Mouse (Mus musculus) heart, embryonic 15.5 days (tissue): ENCODE results near the gene Dnaaf2. TPM values are rescaled to one million over a fixed set of nuclear protein-coding genes. Genes with fewer than 3 reads are reported as not detected.

Source experiments
- ATAC-seq: fragments of 200-750 bp; cut with Nextera tagmentation; replicated peaks from 2 replicates; pipeline ENCODE4 v1.8.0; 2017; ENCODE audit warnings: low read depth, moderate TSS enrichment; ENCODE audit not compliant: insufficient number of reproducible peaks, insufficient read depth, low FRiP score
- H3K27ac ChIP-seq: fragments of 300-500 bp; sonication (generic); 2 replicates; pipeline ENCODE4 v1.5.1; 2015; ENCODE audit warnings: mild to moderate bottlenecking, inconsistent platforms
- H3K27me3 ChIP-seq: fragments of 300-500 bp; sonication (generic); 2 replicates; pipeline ENCODE4 v1.6.1; 2015; ENCODE audit warnings: inconsistent platforms
- H3K36me3 ChIP-seq: fragments of 300-500 bp; sonication (generic); 2 replicates; pipeline ENCODE4 v1.6.1; 2015; ENCODE audit warnings: mild to moderate bottlenecking, inconsistent platforms
- H3K4me1 ChIP-seq: fragments of 300-500 bp; sonication (generic); replicated peaks from 2 replicates; pipeline ENCODE4 v1.6.1; 2015; ENCODE audit warnings: inconsistent platforms
- H3K4me2 ChIP-seq: fragments of 300-500 bp; sonication (generic); 2 replicates; pipeline ENCODE4 v1.6.1; 2015; ENCODE audit warnings: inconsistent platforms, mild to moderate bottlenecking, moderate library complexity
- H3K4me3 ChIP-seq: fragments of 300-500 bp; sonication (generic); 2 replicates; pipeline ENCODE4 v1.5.1; 2015; ENCODE audit warnings: mild to moderate bottlenecking, inconsistent platforms
- H3K9ac ChIP-seq: fragments of 300-500 bp; sonication (generic); 2 replicates; pipeline ENCODE4 v1.6.1; 2015; ENCODE audit warnings: mild to moderate bottlenecking, inconsistent platforms
- H3K9me3 ChIP-seq: fragments of 300-500 bp; sonication (generic); replicated peaks from 2 replicates; pipeline ENCODE4 v1.6.1; 2016; ENCODE audit warnings: inconsistent platforms
- WGBS: fragments of 180-500 bp; shearing (Covaris S2); methylation state at CpG from one replicate; pipeline ENCODE4 v1.1.7; 2015; ENCODE audit warnings: mixed read lengths; 5-methylcytosine and 5-hydroxymethylcytosine counted together
- polyA plus RNA-seq: library from polyadenylated mRNA; unstranded; fragments of >200 nt; fragmentation: Nextera tagmentation; extraction: Ambion mirVana; gene quantifications from 2 replicates; pipeline ENCODE4 v1.2.1, GENCODE M21; 2015

Dnaaf2 gene
- polyA plus RNA-seq, 1 experiment from 2014 or later: 6.1 TPM

GRCm38 (mm10) chr12:69215000-69215785 is 17.0 kb upstream of the Dnaaf2 start:
- Histone ChIP-seq H3K9me3 (no peaks in the 10 kb centered on the region), H3K4me2 (no peak overlapping the region), H3K9ac (no peak overlapping the region), H3K27ac (no peak overlapping the region), H3K36me3 (peaks cover 34% of the 10 kb centered on the region), H3K4me1 (peaks cover 5% of the 10 kb centered on the region; the same call in 1 of the 2 replicates), H3K27me3 (no peaks in the 10 kb centered on the region), H3K4me3 (no peak overlapping the region)
- WGBS: 81% methylated on average over 3 of the region's 3 CpGs
- no peak for ATAC-seq

GRCm38 (mm10) chr12:69214393-69214792 is 16.2 kb upstream of the Dnaaf2 start:
- no peak overlapping the region for H3K4me2 ChIP-seq
- H3K9me3 ChIP-seq: no peaks in the 10 kb centered on the region
- no peaks in the 10 kb centered on the region for H3K27me3 ChIP-seq
- H3K36me3 ChIP-seq: peaks cover 34% of the 10 kb centered on the region
- WGBS: 95% methylated on average over 7 of the region's 7 CpGs
- H3K4me3 ChIP-seq: no peak overlapping the region
- no peak overlapping the region for H3K27ac ChIP-seq
- no peak for ATAC-seq
- H3K4me1 ChIP-seq: peaks cover 5% of the 10 kb centered on the region; the same call in 1 of the 2 replicates
- H3K9ac ChIP-seq: no peak overlapping the region

- H3K4me2 ChIP-seq: no peak overlapping the region
- no peak overlapping the region for H3K9ac ChIP-seq
- peaks cover 39% of the 10 kb centered on the region for H3K36me3 ChIP-seq
- H3K27ac ChIP-seq: no peak overlapping the region
- ATAC-seq: no peak
- H3K4me1 ChIP-seq: peaks cover 5% of the 10 kb centered on the region; the same call in 1 of the 2 replicates
- H3K4me3 ChIP-seq: no peak overlapping the region
- no peaks in the 10 kb centered on the region for H3K27me3 ChIP-seq
- no peaks in the 10 kb centered on the region for H3K9me3 ChIP-seq
- WGBS: 92% methylated on average over 13 of the region's 13 CpGs
Measured at GRCm38 (mm10) chr12:69213186-69213777, 15.1 kb upstream of the Dnaaf2 start.

GRCm38 (mm10) chr12:69211057-69211456 is 12.8 kb upstream of the Dnaaf2 start:
- Histone ChIP-seq H3K27me3 (no peaks in the 10 kb centered on the region), H3K36me3 (peaks cover 40% of the 10 kb centered on the region), H3K4me1 (peaks cover 5% of the 10 kb centered on the region; the same call in 1 of the 2 replicates), H3K4me2 (no peak overlapping the region), H3K27ac (0 out of 2 replicates have a peak overlapping the region, but pooled peaks have one; percentile 18), H3K9ac (no peak overlapping the region), H3K9me3 (no peaks in the 10 kb centered on the region), H3K4me3 (no peak overlapping the region)
- WGBS: 44% methylated on average over 5 of the region's 5 CpGs
- 0 out of 2 replicates have a peak, but pooled peaks have one; percentile 35 for ATAC-seq

- no peak overlapping the region for H3K4me2 ChIP-seq
- ATAC-seq: no peak
- WGBS: 84% methylated on average over 18 of the region's 18 CpGs
- H3K9ac ChIP-seq: no peak overlapping the region
- no peaks in the 10 kb centered on the region for H3K9me3 ChIP-seq
- H3K36me3 ChIP-seq: peaks cover 40% of the 10 kb centered on the region
- H3K4me3 ChIP-seq: no peak overlapping the region
- H3K27ac ChIP-seq: 0 out of 2 replicates have a peak overlapping the region, but pooled peaks have one; percentile 12
- H3K27me3 ChIP-seq: no peaks in the 10 kb centered on the region
- peaks cover 5% of the 10 kb centered on the region; the same call in 1 of the 2 replicates for H3K4me1 ChIP-seq
Measured at GRCm38 (mm10) chr12:69210056-69210979, 12.1 kb upstream of the Dnaaf2 start.

- Histone ChIP-seq H3K4me1 (peaks cover 5% of the 10 kb centered on the region; the same call in 1 of the 2 replicates), H3K36me3 (peaks cover 31% of the 10 kb centered on the region), H3K9me3 (no peaks in the 10 kb centered on the region), H3K9ac (no peak overlapping the region), H3K27ac (no peak overlapping the region), H3K4me2 (no peak overlapping the region), H3K27me3 (no peaks in the 10 kb centered on the region), H3K4me3 (no peak overlapping the region)
- no peak for ATAC-seq
- 88% methylated on average over 2 of the region's 2 CpGs for WGBS
Measured at GRCm38 (mm10) chr12:69208520-69208919, 10.3 kb upstream of the Dnaaf2 start.

GRCm38 (mm10) chr12:69207926-69208325 is 9.7 kb upstream of the Dnaaf2 start:
- Histone ChIP-seq H3K4me1 (peaks cover 5% of the 10 kb centered on the region; the same call in 1 of the 2 replicates), H3K4me3 (no peak overlapping the region), H3K4me2 (no peak overlapping the region), H3K27me3 (no peaks in the 10 kb centered on the region), H3K9me3 (no peaks in the 10 kb centered on the region), H3K36me3 (peaks cover 27% of the 10 kb centered on the region), H3K27ac (no peak overlapping the region), H3K9ac (no peak overlapping the region)
- ATAC-seq: no peak
- WGBS: 90% methylated on average over 7 of the region's 7 CpGs

- Histone ChIP-seq H3K4me1 (peaks cover 5% of the 10 kb centered on the region; the same call in 1 of the 2 replicates), H3K27me3 (no peaks in the 10 kb centered on the region), H3K36me3 (peaks cover 25% of the 10 kb centered on the region), H3K4me3 (no peak overlapping the region), H3K9me3 (no peaks in the 10 kb centered on the region), H3K9ac (no peak overlapping the region), H3K4me2 (no peak overlapping the region), H3K27ac (no peak overlapping the region)
- no peak for ATAC-seq
- WGBS: 91% methylated on average over 8 of the region's 8 CpGs
Measured at GRCm38 (mm10) chr12:69207396-69207795, 9.2 kb upstream of the Dnaaf2 start.

- ATAC-seq: no peak
- H3K36me3 ChIP-seq: peaks cover 33% of the 10 kb centered on the region
Measured at GRCm38 (mm10) chr12:69204052-69204833, 6.0 kb upstream of the Dnaaf2 start, which contains the start of gene Gm49384. Gm49384 (minus strand) TSS chr12:69204267.

GRCm38 (mm10) chr12:69198985-69199384 is 756 bp upstream of the Dnaaf2 start:
- Histone ChIP-seq H3K4me1 (peaks cover 23% of the 10 kb centered on the region), H3K36me3 (peaks cover 18% of the 10 kb centered on the region), H3K27me3 (no peaks in the 10 kb centered on the region), H3K4me2 (peak overlapping the region; percentile 94), H3K9ac (no peak overlapping the region), H3K9me3 (no peaks in the 10 kb centered on the region), H3K4me3 (no peak overlapping the region), H3K27ac (no peak overlapping the region)
- no peak for ATAC-seq

More at GRCm38 (mm10) chr12:69204052-69204833, 6.0 kb upstream of the Dnaaf2 start, which contains the start of gene Gm49384:
- Histone ChIP-seq H3K9ac (no peak within 1 kb of the TSS), H3K27me3 (no peaks in the 10 kb centered on the region), H3K4me3 (no peak within 1 kb of the TSS), H3K4me1 (peaks cover 3% of the 10 kb centered on the region; the same call in 1 of the 2 replicates), H3K9me3 (no peaks in the 10 kb centered on the region), H3K27ac (no peak within 1 kb of the TSS), H3K4me2 (no peak within 1 kb of the TSS)
- 85% methylated on average over 16 of the region's 16 CpGs for WGBS
